Mouse (Mus musculus) heart, embryonic 16.5 days (tissue): Measurements from ENCODE around the gene Ndufb10. TPM values are rescaled to one million over a fixed set of nuclear protein-coding genes. Genes with fewer than 3 reads are reported as not detected.

Experiments
- ATAC-seq: fragments of 200-750 bp; cut with Nextera tagmentation; replicated peaks from 2 replicates; pipeline ENCODE4 v1.8.0; 2017; ENCODE audit warnings: moderate number of reproducible peaks; ENCODE audit not compliant: insufficient read depth, low FRiP score; ENCODE audit errors: extremely low read depth
- H3K27ac ChIP-seq: fragments of 300-500 bp; sonication (generic); 2 replicates; pipeline ENCODE4 v1.5.1; 2014; ENCODE audit warnings: mild to moderate bottlenecking, low read length, control low read depth, moderate library complexity
- H3K27me3 ChIP-seq: fragments of 300-500 bp; sonication (generic); 2 replicates; pipeline ENCODE4 v1.6.1; 2014; ENCODE audit warnings: low read length, mixed read lengths; ENCODE audit not compliant: control insufficient read depth, insufficient read depth
- H3K36me3 ChIP-seq: fragments of 300-500 bp; sonication (generic); 2 replicates; pipeline ENCODE4 v1.6.1; 2014; ENCODE audit not compliant: control insufficient read depth, insufficient read depth
- H3K4me1 ChIP-seq: fragments of 300-500 bp; sonication (generic); 2 replicates; pipeline ENCODE4 v1.6.1; 2014; ENCODE audit warnings: low read length, mixed read lengths; ENCODE audit not compliant: control insufficient read depth, insufficient read depth
- H3K4me2 ChIP-seq: fragments of 300-500 bp; sonication (generic); 2 replicates; pipeline ENCODE4 v1.6.1; 2014; ENCODE audit warnings: low read depth, mild to moderate bottlenecking, control low read depth, low read length
- H3K4me3 ChIP-seq: fragments of 300-500 bp; sonication (generic); 2 replicates; pipeline ENCODE4 v1.5.1; 2014; ENCODE audit warnings: mild to moderate bottlenecking, control low read depth, low read length
- H3K9ac ChIP-seq: fragments of 300-500 bp; sonication (generic); 2 replicates; pipeline ENCODE4 v1.6.1; 2014; ENCODE audit warnings: low read length, control low read depth
- H3K9me3 ChIP-seq: fragments of 300-500 bp; sonication (generic); replicated peaks from 2 replicates; pipeline ENCODE4 v1.6.1; 2016; ENCODE audit warnings: low read length; ENCODE audit not compliant: control insufficient read depth
- WGBS: fragments of 180-500 bp; shearing (Covaris S2); extraction: QIAGEN DNeasy Blood & Tissue Kit; methylation state at CpG from one replicate; pipeline ENCODE4 v1.1.7; 2014; 5-methylcytosine and 5-hydroxymethylcytosine counted together
- polyA plus RNA-seq: library from polyadenylated mRNA; unstranded; fragments of >200 nt; fragmentation: Nextera tagmentation; extraction: Ambion mirVana; gene quantifications from 2 replicates; pipeline ENCODE4 v1.2.1, GENCODE M21; 2015

Gene Ndufb10
- polyA plus RNA-seq, 1 experiment from 2014 or later = 615 TPM

- H3K9ac ChIP-seq = no peak overlapping the region
- no peak overlapping the region for H3K4me3 ChIP-seq
- no peaks in the 10 kb centered on the region for H3K9me3 ChIP-seq
- peaks cover 17% of the 10 kb centered on the region for H3K36me3 ChIP-seq
- 67% methylated on average over 9 of the region's 9 CpGs for WGBS
- no peak for ATAC-seq
- peaks cover 8% of the 10 kb centered on the region; the same call in 1 of the 2 replicates for H3K4me1 ChIP-seq
- no peak overlapping the region for H3K27ac ChIP-seq
- H3K4me2 ChIP-seq = no peak overlapping the region
- H3K27me3 ChIP-seq = no peaks in the 10 kb centered on the region
Observed at GRCm38 (mm10) chr17:24698715-24699114, 25.6 kb downstream of the Ndufb10 start.

- Histone ChIP-seq H3K4me2 (no peak overlapping the region), H3K27ac (no peak overlapping the region), H3K4me3 (no peak overlapping the region), H3K9me3 (no peaks in the 10 kb centered on the region), H3K9ac (no peak overlapping the region), H3K27me3 (no peaks in the 10 kb centered on the region), H3K4me1 (peaks cover 8% of the 10 kb centered on the region; the same call in 1 of the 2 replicates), H3K36me3 (peaks cover 17% of the 10 kb centered on the region)
- WGBS = 28% methylated on average over 5 of the region's 5 CpGs
- no peak for ATAC-seq
Observed at GRCm38 (mm10) chr17:24697985-24698384, 26.3 kb downstream of the Ndufb10 start.

- Histone ChIP-seq H3K4me2 (peak within 1 kb of the TSS; percentile 75), H3K9ac (peak within 1 kb of the TSS; percentile 82), H3K27me3 (no peaks in the 10 kb centered on the region), H3K4me1 (peaks cover 8% of the 10 kb centered on the region; the same call in 1 of the 2 replicates), H3K36me3 (peaks cover 11% of the 10 kb centered on the region; the same call in 1 of the 2 replicates), H3K4me3 (peak within 1 kb of the TSS; percentile 71), H3K9me3 (no peaks in the 10 kb centered on the region), H3K27ac (peak within 1 kb of the TSS; percentile 79)
- ATAC-seq = peak; percentile 93
- WGBS = under 1% methylated on average over 68 of the region's 76 CpGs
Observed at GRCm38 (mm10) chr17:24696011-24696697, 28.1 kb downstream of the Ndufb10 start, which contains the start of the genes Gfer and Noxo1. Gfer (minus strand) TSS chr17:24696156. Noxo1 (plus strand) TSS chr17:24696234.

- Histone ChIP-seq H3K36me3 (peaks cover 5% of the 10 kb centered on the region; the same call in 1 of the 2 replicates), H3K4me2 (peak overlapping the region; percentile 75), H3K27me3 (peaks cover under 1% of the 10 kb centered on the region; the same call in 1 of the 2 replicates), H3K9ac (peak overlapping the region; percentile 82), H3K4me1 (peaks cover 8% of the 10 kb centered on the region; the same call in 1 of the 2 replicates), H3K27ac (peak overlapping the region; percentile 79), H3K4me3 (peak overlapping the region; percentile 71), H3K9me3 (no peaks in the 10 kb centered on the region)
- 9% methylated on average over 49 of the region's 51 CpGs for WGBS
- ATAC-seq = peak; percentile 37
Observed at GRCm38 (mm10) chr17:24695326-24696010, 28.8 kb downstream of the Ndufb10 start.

GRCm38 (mm10) chr17:24692385-24692784 lies 31.9 kb downstream of the Ndufb10 start:
- peaks cover 23% of the 10 kb centered on the region for H3K4me1 ChIP-seq
- H3K27me3 ChIP-seq = peaks cover 30% of the 10 kb centered on the region
- H3K36me3 ChIP-seq = no peaks in the 10 kb centered on the region
- H3K9ac ChIP-seq = no peak overlapping the region
- H3K9me3 ChIP-seq = no peaks in the 10 kb centered on the region
- no peak overlapping the region for H3K27ac ChIP-seq
- no peak overlapping the region for H3K4me3 ChIP-seq
- no peak overlapping the region for H3K4me2 ChIP-seq
- ATAC-seq = no peak
- WGBS = 78% methylated on average over 5 of the region's 5 CpGs

- Histone ChIP-seq H3K27ac (no peak within 1 kb of the TSS), H3K4me3 (peak within 1 kb of the TSS; percentile 52), H3K9me3 (no peaks in the 10 kb centered on the region), H3K9ac (peak within 1 kb of the TSS; percentile 21), H3K4me1 (peaks cover 15% of the 10 kb centered on the region), H3K36me3 (no peaks in the 10 kb centered on the region), H3K4me2 (peak within 1 kb of the TSS; percentile 70), H3K27me3 (peaks cover 31% of the 10 kb centered on the region)
- under 1% methylated on average over 54 of the region's 55 CpGs for WGBS
- ATAC-seq = no peak
Observed at GRCm38 (mm10) chr17:24689251-24690081, 34.8 kb downstream of the Ndufb10 start, which contains the start of gene Syngr3. Syngr3 (minus strand) TSS chr17:24689955.

GRCm38 (mm10) chr17:24687599-24687998 lies 36.7 kb downstream of the Ndufb10 start:
- no peaks in the 10 kb centered on the region for H3K36me3 ChIP-seq

GRCm38 (mm10) chr17:24687146-24687595 lies 37.1 kb downstream of the Ndufb10 start:
- peaks cover 31% of the 10 kb centered on the region for H3K27me3 ChIP-seq

More at GRCm38 (mm10) chr17:24687599-24687998, 36.7 kb downstream of the Ndufb10 start:
- H3K4me3 ChIP-seq = peak overlapping the region; percentile 31
- H3K9ac ChIP-seq = no peak overlapping the region
- H3K27me3 ChIP-seq = peaks cover 31% of the 10 kb centered on the region
- 20% methylated on average over 23 of the region's 23 CpGs for WGBS
- no peak overlapping the region for H3K27ac ChIP-seq
- H3K4me1 ChIP-seq = peaks cover 15% of the 10 kb centered on the region
- H3K9me3 ChIP-seq = no peaks in the 10 kb centered on the region
- no peak for ATAC-seq
- peak overlapping the region; percentile 51 for H3K4me2 ChIP-seq

More at GRCm38 (mm10) chr17:24687146-24687595, 37.1 kb downstream of the Ndufb10 start:
- H3K27ac ChIP-seq = no peak overlapping the region
- H3K36me3 ChIP-seq = peaks cover 1% of the 10 kb centered on the region; the same call in 1 of the 2 replicates
- H3K4me3 ChIP-seq = peak overlapping the region; percentile 31
- WGBS = 3% methylated on average over 25 of the region's 25 CpGs
- H3K4me2 ChIP-seq = peak overlapping the region; percentile 51
- H3K9me3 ChIP-seq = no peaks in the 10 kb centered on the region
- peaks cover 15% of the 10 kb centered on the region for H3K4me1 ChIP-seq
- ATAC-seq = 0 out of 2 replicates have a peak, but pooled peaks have one; percentile 25
- H3K9ac ChIP-seq = no peak overlapping the region
